Mouse (Mus musculus) myocyte (in vitro differentiated cells): ENCODE measurements around the gene Gpr171. TPM values are rescaled to one million over a fixed set of nuclear protein-coding genes. Genes with fewer than 3 reads are reported as not detected.

Experiments used
- H3K27me3 ChIP-seq: one replicate; pipeline ENCODE4 v1.6.1; 2011; ENCODE audit not compliant: control insufficient read depth, insufficient read depth, insufficient read length
- H3K36me3 ChIP-seq: one replicate; pipeline ENCODE4 v1.6.1; 2011; ENCODE audit not compliant: control insufficient read depth, insufficient read depth
- H3K4me2 ChIP-seq: one replicate; pipeline ENCODE4 v1.6.1; 2011; ENCODE audit warnings: low read depth, control low read depth
- H3K4me3 ChIP-seq: one replicate; pipeline ENCODE4 v1.5.1; 2011; ENCODE audit warnings: mild to moderate bottlenecking, control low read depth, moderate library complexity
- H3K79me2 ChIP-seq: one replicate; pipeline ENCODE4 v1.6.1; 2011; ENCODE audit not compliant: control insufficient read depth, insufficient read depth
- H3ac ChIP-seq: one replicate; pipeline ENCODE4 v1.6.1; 2011; ENCODE audit not compliant: control insufficient read depth, insufficient read length
- CEBPB ChIP-seq: IDR thresholded peaks from 2 replicates; pipeline ENCODE4 v1.6.1; 2011; ENCODE audit warnings: mild to moderate bottlenecking, moderate library complexity; ENCODE audit not compliant: poor library complexity, insufficient read depth, severe bottlenecking
- E2F4 ChIP-seq: IDR thresholded peaks from one replicate; pipeline ENCODE4 v1.6.1; 2011; ENCODE audit warnings: mild to moderate bottlenecking, control low read depth, moderate library complexity; ENCODE audit not compliant: insufficient read depth
- MAX ChIP-seq: IDR thresholded peaks from one replicate; pipeline ENCODE4 v1.6.1; 2011; ENCODE audit warnings: low read depth, mild to moderate bottlenecking, control low read depth
- MYOD1 ChIP-seq, 3 experiments: IDR thresholded peaks; one replicate each; pipeline ENCODE4 v1.6.1; 2011; ENCODE audit warnings: control low read depth in 2 of 3, low read depth in 2 of 3, mild to moderate bottlenecking in 2 of 3, moderate library complexity in 1 of 3; ENCODE audit not compliant: insufficient read length in 2 of 3, control insufficient read depth in 1 of 3
- MYOG ChIP-seq, 3 experiments: IDR thresholded peaks; one replicate each; pipeline ENCODE4 v1.6.1; 2011; ENCODE audit warnings: control low read depth in 2 of 3, low read depth in 2 of 3, mild to moderate bottlenecking in 2 of 3; ENCODE audit not compliant: insufficient read length in 2 of 3, control insufficient read depth in 1 of 3, insufficient read depth in 1 of 3
- POLR2A ChIP-seq: IDR thresholded peaks from one replicate; pipeline ENCODE4 v1.6.1; 2011; ENCODE audit warnings: low read depth, mild to moderate bottlenecking, control low read depth, moderate library complexity; ENCODE audit not compliant: insufficient read length
- POLR2AphosphoS2 ChIP-seq: IDR thresholded peaks from one replicate; pipeline ENCODE4 v1.6.1; 2011; ENCODE audit warnings: low read depth, control low read depth; ENCODE audit not compliant: insufficient read length
- REST ChIP-seq: IDR thresholded peaks from one replicate; pipeline ENCODE4 v1.6.1; 2011; ENCODE audit warnings: mild to moderate bottlenecking, control low read depth, moderate library complexity; ENCODE audit not compliant: insufficient read depth, insufficient read length
- SRF ChIP-seq: IDR thresholded peaks from one replicate; pipeline ENCODE4 v1.6.1; 2011; ENCODE audit warnings: low read depth; ENCODE audit not compliant: control insufficient read depth, insufficient read length
- TCF12 ChIP-seq: IDR thresholded peaks from one replicate; pipeline ENCODE4 v1.6.1; 2011; ENCODE audit warnings: mild to moderate bottlenecking, control low read depth; ENCODE audit not compliant: poor library complexity, insufficient read depth, severe bottlenecking
- TCF3 ChIP-seq: IDR thresholded peaks from one replicate; pipeline ENCODE4 v1.6.1; 2011; ENCODE audit warnings: low read depth, control low read depth; ENCODE audit not compliant: insufficient read length
- USF1 ChIP-seq: IDR thresholded peaks from one replicate; pipeline ENCODE4 v1.6.1; 2011; ENCODE audit warnings: low read depth, mild to moderate bottlenecking, control low read depth, moderate library complexity
- polyA plus RNA-seq: library from polyadenylated mRNA; unstranded; fragments of >200 nt; fragmentation: generic; extraction: Trizol; gene quantifications from one replicate; pipeline ENCODE4 v1.2.1, GENCODE M21; 2012; ENCODE audit warnings: missing spikeins

Gene Gpr171
- polyA plus RNA-seq, 1 experiment, result not detected

DNA sequence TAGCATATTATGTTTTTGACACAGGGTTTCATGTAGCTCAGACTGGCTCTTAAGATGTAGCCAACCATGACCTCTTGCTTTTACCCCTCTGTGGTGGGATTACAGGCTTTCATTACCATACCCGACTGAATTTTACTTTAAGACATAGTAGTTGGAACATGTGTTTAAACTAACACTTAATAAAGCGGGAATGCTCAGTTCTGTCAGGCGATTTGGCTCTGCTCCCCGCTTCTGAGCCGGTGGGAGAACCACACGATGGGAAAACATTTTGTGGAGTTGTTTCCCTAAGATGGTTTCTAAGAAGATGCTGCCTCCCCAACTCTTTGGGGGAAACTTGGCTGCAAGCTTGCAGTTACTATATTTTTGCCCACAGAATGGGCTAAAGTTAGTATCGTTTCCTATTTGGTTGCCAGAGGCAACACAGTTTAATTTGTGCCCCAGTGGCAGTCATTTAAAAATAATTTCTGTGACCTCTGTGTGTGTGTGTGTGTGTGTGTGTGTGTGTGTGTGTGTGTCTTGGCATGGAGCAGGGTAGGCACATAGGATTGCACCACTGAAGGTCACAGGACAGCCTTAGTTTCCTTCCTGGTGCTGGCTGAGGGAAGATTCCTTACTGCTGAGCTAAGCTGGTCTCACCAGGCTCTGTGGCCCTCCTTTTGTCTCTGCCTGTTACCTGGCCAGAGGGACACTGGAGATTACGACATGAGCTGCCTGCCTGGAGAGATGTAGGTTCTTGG lies 34.9 kb downstream of the Gpr171 start:
- Histone ChIP-seq H3K79me2 (no peaks in the 10 kb centered on the region), H3K4me2 (no peak overlapping the region), H3ac (no peak overlapping the region), H3K36me3 (no peaks in the 10 kb centered on the region), H3K27me3 (no peaks in the 10 kb centered on the region), H3K4me3 (no peak overlapping the region)
- TF ChIP-seq MAX, result no peak
- no peak for TF ChIP-seq TCF3
- no peak for TF ChIP-seq MYOG (IDR thresholded peaks at IDR 0.05; ENCODE audit: control insufficient read depth in 1 of 3, insufficient read depth in 1 of 3, insufficient read length in 2 of 3, low read depth in 2 of 3)
- no peak for TF ChIP-seq USF1
- no peak for TF ChIP-seq MYOD1 (IDR thresholded peaks at IDR 0.05; ENCODE audit: control insufficient read depth in 1 of 3, insufficient read length in 2 of 3, low read depth in 2 of 3)
- no peak for TF ChIP-seq POLR2A
- TF ChIP-seq REST, result no peak
- TF ChIP-seq POLR2AphosphoS2, result no peak
- TF ChIP-seq TCF12, result no peak
- no peak for TF ChIP-seq E2F4
- no peak for TF ChIP-seq SRF
- no peak for TF ChIP-seq CEBPB

- TF ChIP-seq MYOD1 (IDR thresholded peaks at IDR 0.05; ENCODE audit: control insufficient read depth in 1 of 3, insufficient read length in 2 of 3, low read depth in 2 of 3) (no peak), REST (no peak), E2F4 (no peak), MYOG (IDR thresholded peaks at IDR 0.05; ENCODE audit: control insufficient read depth in 1 of 3, insufficient read depth in 1 of 3, insufficient read length in 2 of 3, low read depth in 2 of 3) (no peak), POLR2A (no peak), MAX (no peak), CEBPB (no peak)
- Histone ChIP-seq H3ac (no peak overlapping the region), H3K36me3 (no peaks in the 10 kb centered on the region), H3K79me2 (no peaks in the 10 kb centered on the region), H3K4me2 (no peak overlapping the region), H3K4me3 (no peak overlapping the region), H3K27me3 (no peaks in the 10 kb centered on the region)
Measured at GRCm38 (mm10) chr3:59065937-59066336, 35.7 kb downstream of the Gpr171 start.

DNA sequence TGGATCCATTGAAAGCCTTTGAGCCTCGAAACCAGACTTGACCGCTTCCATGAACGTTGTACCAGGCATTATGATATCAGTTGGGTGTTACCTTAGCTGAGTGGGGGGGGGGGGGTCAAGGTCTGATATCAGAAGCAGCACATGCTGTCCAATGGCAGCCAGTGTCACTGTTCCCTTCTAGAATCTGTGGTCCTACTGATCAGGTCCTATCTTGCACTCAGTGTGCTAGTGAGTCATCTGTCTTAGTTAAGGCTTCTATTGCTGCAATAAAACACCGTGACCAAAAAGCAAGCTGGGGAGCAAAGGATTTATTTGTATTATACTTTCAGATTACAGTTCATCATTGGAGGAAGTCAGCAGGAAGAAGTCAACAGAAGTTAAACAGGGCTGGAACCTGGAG lies 38.2 kb downstream of the Gpr171 start:
- H3K36me3 ChIP-seq, result no peaks in the 10 kb centered on the region
- no peaks in the 10 kb centered on the region for H3K79me2 ChIP-seq
- no peak overlapping the region for H3K4me3 ChIP-seq
- H3ac ChIP-seq, result no peak overlapping the region
- TF ChIP-seq TCF3 (no peak), SRF (no peak), REST (no peak), E2F4 (no peak), CEBPB (no peak), POLR2A (no peak), TCF12 (no peak), MYOG (IDR thresholded peaks at IDR 0.05; ENCODE audit: control insufficient read depth in 1 of 3, insufficient read depth in 1 of 3, insufficient read length in 2 of 3, low read depth in 2 of 3) (no peak), MAX (no peak), MYOD1 (IDR thresholded peaks at IDR 0.05; ENCODE audit: control insufficient read depth in 1 of 3, insufficient read length in 2 of 3, low read depth in 2 of 3) (no peak), USF1 (no peak), POLR2AphosphoS2 (no peak)
- H3K4me2 ChIP-seq, result no peak overlapping the region
- no peaks in the 10 kb centered on the region for H3K27me3 ChIP-seq

DNA sequence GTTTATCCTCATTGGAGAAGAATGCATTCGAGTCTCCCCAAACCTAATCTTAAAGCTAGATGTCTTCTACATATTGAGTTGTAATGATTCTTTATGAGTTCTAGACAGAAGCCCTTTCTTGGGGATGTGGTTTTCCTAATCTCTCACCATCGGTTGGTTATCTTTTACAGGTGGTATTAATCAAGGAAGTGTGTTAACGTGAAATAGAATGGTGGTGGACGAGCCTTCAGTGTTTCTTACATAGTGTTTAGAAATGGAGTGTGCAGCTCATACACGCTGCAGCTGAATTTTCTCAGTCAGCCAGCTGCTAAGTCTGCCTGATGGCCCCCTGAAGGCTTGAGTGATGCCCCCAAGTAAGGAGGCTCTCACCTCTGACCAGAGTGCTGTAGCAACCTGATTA lies 39.5 kb downstream of the Gpr171 start:
- H3K27me3 ChIP-seq, result no peaks in the 10 kb centered on the region
- H3K4me2 ChIP-seq, result no peak overlapping the region
- TF ChIP-seq MYOG (IDR thresholded peaks at IDR 0.05; ENCODE audit: control insufficient read depth in 1 of 3, insufficient read depth in 1 of 3, insufficient read length in 2 of 3, low read depth in 2 of 3), result no peak
- no peak for TF ChIP-seq E2F4
- no peak for TF ChIP-seq SRF
- TF ChIP-seq USF1, result no peak
- no peak for TF ChIP-seq TCF12
- no peak for TF ChIP-seq MAX
- TF ChIP-seq POLR2A, result no peak
- no peak for TF ChIP-seq POLR2AphosphoS2
- TF ChIP-seq TCF3, result no peak
- TF ChIP-seq CEBPB, result no peak
- TF ChIP-seq MYOD1 (IDR thresholded peaks at IDR 0.05; ENCODE audit: control insufficient read depth in 1 of 3, insufficient read length in 2 of 3, low read depth in 2 of 3), result no peak
- TF ChIP-seq REST, result no peak
- H3K79me2 ChIP-seq, result no peaks in the 10 kb centered on the region
- no peak overlapping the region for H3ac ChIP-seq
- no peaks in the 10 kb centered on the region for H3K36me3 ChIP-seq
- no peak overlapping the region for H3K4me3 ChIP-seq

GRCm38 (mm10) chr3:59060131-59060530 lies 41.5 kb downstream of the Gpr171 start:
- Histone ChIP-seq H3ac (no peak overlapping the region), H3K36me3 (no peaks in the 10 kb centered on the region), H3K4me2 (no peak overlapping the region), H3K27me3 (peaks cover under 1% of the 10 kb centered on the region), H3K4me3 (no peak overlapping the region), H3K79me2 (no peaks in the 10 kb centered on the region)
- no peak for TF ChIP-seq POLR2AphosphoS2
- TF ChIP-seq TCF3, result no peak
- no peak for TF ChIP-seq REST
- no peak for TF ChIP-seq MYOG (IDR thresholded peaks at IDR 0.05; ENCODE audit: control insufficient read depth in 1 of 3, insufficient read depth in 1 of 3, insufficient read length in 2 of 3, low read depth in 2 of 3)
- no peak for TF ChIP-seq POLR2A
- TF ChIP-seq TCF12, result no peak
- no peak for TF ChIP-seq USF1
- no peak for TF ChIP-seq CEBPB
- TF ChIP-seq SRF, result no peak
- no peak for TF ChIP-seq E2F4
- TF ChIP-seq MYOD1 (IDR thresholded peaks at IDR 0.05; ENCODE audit: control insufficient read depth in 1 of 3, insufficient read length in 2 of 3, low read depth in 2 of 3), result no peak
- TF ChIP-seq MAX, result no peak
